Mouse (Mus musculus): ENCODE measurements around the gene Commd4. TPM values are rescaled to one million over a fixed set of nuclear protein-coding genes. Genes with fewer than 3 reads are reported as not detected.

Gene Commd4
- polyA plus RNA-seq, 1 experiment: 48.8 TPM

DNA sequence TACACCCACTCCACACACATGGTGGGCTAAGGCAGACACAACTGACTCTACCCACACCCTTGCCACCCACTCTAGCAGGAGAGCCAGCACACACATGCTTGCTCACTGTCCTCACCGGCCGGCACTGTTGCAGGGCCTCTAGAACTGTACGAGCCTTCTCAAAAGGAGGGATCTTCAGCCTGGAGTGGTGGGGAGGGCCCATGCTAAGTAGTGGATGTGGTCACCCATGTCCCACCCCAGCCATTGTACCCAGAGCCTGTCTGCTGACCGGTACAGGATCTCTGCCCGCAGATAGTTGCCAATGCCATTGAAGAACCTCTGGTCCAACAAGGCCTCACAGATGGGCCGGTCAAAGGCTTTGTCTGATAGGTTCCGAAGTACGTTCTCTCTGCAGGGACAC lies 13.3 kb downstream of the Commd4 start:
- H3K36me3 ChIP-seq (replicated peaks; ENCODE audit: low read length): peaks cover 61% of the 10 kb centered on the region
- no peaks in the 10 kb centered on the region for H3K9me3 ChIP-seq
- no peak overlapping the region for H3K4me3 ChIP-seq (replicated peaks)
- peaks cover 32% of the 10 kb centered on the region for H3K4me1 ChIP-seq
- no peaks in the 10 kb centered on the region for H3K27me3 ChIP-seq (replicated peaks)
- no peak for TF ChIP-seq GATA1 (IDR thresholded peaks at IDR 0.05; ENCODE audit: borderline replicate concordance, low read length)
- TF ChIP-seq FLI1 (IDR thresholded peaks at IDR 0.05; ENCODE audit: low read length): no peak

DNA sequence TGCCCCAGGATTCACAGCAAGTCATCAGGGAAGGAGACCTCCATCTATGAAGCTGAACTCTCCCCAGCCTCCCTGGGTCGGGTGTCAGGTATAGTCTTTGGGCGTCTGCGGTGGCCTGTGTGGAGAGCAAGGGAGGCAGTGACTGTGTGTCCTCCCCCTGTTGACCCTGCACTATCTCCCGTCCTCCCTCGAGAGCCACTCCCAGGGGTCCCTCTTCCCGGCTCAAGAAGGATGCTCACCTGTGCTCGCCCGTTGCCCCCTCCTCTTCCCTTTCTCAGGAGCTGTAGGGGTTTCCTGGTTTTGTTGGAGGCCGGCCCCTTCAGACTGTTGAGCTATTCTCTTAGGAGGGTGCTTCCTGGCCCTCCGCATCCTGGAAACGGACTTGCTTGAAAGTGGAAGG lies 14.9 kb downstream of the Commd4 start:
- no peak overlapping the region for H3K4me3 ChIP-seq (replicated peaks)
- no peaks in the 10 kb centered on the region for H3K9me3 ChIP-seq
- H3K4me1 ChIP-seq: peaks cover 22% of the 10 kb centered on the region
- TF ChIP-seq FLI1 (IDR thresholded peaks at IDR 0.05; ENCODE audit: low read length) (no peak), GATA1 (IDR thresholded peaks at IDR 0.05; ENCODE audit: borderline replicate concordance, low read length) (no peak)
- no peaks in the 10 kb centered on the region for H3K27me3 ChIP-seq (replicated peaks)
- peaks cover 77% of the 10 kb centered on the region for H3K36me3 ChIP-seq (replicated peaks; ENCODE audit: low read length)

DNA sequence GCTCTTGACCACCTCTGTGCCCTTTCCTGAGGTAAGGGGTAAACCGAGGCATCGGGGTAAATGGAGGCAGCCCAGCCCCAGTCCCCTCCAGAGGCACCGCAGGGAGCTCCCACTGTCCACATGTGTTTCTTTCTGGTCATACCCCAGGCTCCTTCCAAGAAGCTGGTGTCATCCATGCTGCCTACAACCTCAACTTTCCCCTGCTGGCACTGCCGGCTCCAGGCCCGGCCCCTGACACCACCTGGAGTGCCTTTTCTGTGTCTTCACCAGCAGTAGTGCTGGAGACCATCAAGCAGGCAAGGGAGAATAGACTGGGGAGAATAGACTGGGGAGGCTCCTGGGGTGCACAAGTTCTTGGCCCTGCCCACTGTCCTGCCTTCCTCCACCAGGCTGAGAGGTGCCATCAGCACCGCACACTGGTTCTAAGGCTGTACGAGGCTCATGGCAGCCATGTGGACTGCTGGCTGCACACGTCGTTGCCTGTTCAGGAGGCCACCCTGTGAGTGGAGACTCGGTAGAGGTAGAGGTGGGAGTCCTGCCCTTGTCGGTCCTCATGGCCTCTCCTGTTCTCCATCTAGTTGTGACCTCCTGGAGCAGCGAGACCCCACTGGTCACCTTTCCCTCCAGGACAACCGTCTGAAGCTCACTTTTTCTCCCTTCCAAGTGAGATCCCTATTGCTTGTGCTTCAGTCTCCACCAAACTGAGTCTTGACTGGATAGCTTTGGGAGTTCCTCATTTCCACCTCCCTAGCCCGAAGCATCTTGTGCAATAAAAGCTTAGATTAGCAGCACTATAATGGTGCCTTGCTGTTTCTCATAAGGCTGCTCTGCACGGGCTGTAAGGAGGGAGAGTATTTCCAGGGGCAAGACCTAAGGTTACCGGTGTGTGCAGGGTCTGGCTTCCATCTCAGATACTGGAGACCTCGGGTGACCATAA lies 16.4 kb downstream of the Commd4 start:
- no peak for TF ChIP-seq FLI1 (IDR thresholded peaks at IDR 0.05; ENCODE audit: low read length)
- TF ChIP-seq GATA1 (IDR thresholded peaks at IDR 0.05; ENCODE audit: borderline replicate concordance, low read length): no peak
- peaks cover 7% of the 10 kb centered on the region for H3K4me1 ChIP-seq
- H3K27me3 ChIP-seq (replicated peaks): no peaks in the 10 kb centered on the region
- H3K9me3 ChIP-seq: no peaks in the 10 kb centered on the region
- H3K36me3 ChIP-seq (replicated peaks; ENCODE audit: low read length): peaks cover 93% of the 10 kb centered on the region
- H3K4me3 ChIP-seq (replicated peaks): peak overlapping the region; percentile 8

DNA sequence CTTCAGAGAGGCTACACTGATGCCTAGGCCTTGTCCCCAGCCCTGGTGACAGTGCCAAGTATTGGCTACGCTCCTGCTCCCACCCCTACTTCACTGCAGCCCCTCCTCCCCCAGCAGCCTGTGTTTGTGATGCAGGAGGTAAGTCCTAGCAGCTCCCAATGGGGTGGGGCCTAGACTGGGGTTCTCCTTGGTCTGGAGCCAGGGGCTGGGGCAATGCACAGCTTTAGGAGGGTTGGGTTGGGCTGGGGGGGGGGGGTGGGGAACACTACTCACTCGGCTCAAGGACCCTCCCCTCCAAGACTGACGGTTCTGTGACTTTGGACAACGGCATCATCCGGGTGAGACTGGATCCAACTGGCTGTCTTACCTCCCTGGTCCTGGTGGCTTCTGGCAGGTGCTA lies 18.6 kb downstream of the Commd4 start:
- TF ChIP-seq FLI1 (IDR thresholded peaks at IDR 0.05; ENCODE audit: low read length) (no peak), GATA1 (IDR thresholded peaks at IDR 0.05; ENCODE audit: borderline replicate concordance, low read length) (no peak)
- no peaks in the 10 kb centered on the region for H3K27me3 ChIP-seq (replicated peaks)
- peaks cover 99% of the 10 kb centered on the region for H3K36me3 ChIP-seq (replicated peaks; ENCODE audit: low read length)
- H3K9me3 ChIP-seq: no peaks in the 10 kb centered on the region
- H3K4me1 ChIP-seq: peaks cover 3% of the 10 kb centered on the region; the same call in 1 of the 2 replicates
- H3K4me3 ChIP-seq (replicated peaks): no peak overlapping the region

DNA sequence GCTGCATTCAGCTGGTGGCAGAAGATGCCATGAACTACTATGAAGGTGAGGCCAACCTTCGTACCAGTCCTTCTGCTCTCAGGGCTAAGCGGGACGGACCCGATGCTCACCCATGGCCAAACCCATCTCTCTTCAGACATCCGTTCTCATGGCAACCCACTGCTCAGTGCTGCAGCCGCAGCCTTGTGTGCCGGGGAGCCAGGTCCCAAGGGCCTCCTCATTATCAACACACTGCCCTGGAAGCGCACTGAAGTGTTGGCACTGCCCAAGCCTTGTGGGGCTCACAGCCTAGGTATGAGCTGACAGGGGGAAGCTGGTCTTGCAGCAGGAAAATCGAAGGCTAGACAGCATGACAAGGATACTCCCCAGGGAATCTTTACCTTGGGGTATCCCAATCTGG lies 19.0 kb downstream of the Commd4 start:
- no peak for TF ChIP-seq FLI1 (IDR thresholded peaks at IDR 0.05; ENCODE audit: low read length)
- TF ChIP-seq GATA1 (IDR thresholded peaks at IDR 0.05; ENCODE audit: borderline replicate concordance, low read length): no peak
- H3K4me1 ChIP-seq: peaks cover 3% of the 10 kb centered on the region; the same call in 1 of the 2 replicates
- H3K36me3 ChIP-seq (replicated peaks; ENCODE audit: low read length): peaks cover 99% of the 10 kb centered on the region
- no peaks in the 10 kb centered on the region for H3K27me3 ChIP-seq (replicated peaks)
- H3K9me3 ChIP-seq: no peaks in the 10 kb centered on the region
- H3K4me3 ChIP-seq (replicated peaks): no peak overlapping the region

DNA sequence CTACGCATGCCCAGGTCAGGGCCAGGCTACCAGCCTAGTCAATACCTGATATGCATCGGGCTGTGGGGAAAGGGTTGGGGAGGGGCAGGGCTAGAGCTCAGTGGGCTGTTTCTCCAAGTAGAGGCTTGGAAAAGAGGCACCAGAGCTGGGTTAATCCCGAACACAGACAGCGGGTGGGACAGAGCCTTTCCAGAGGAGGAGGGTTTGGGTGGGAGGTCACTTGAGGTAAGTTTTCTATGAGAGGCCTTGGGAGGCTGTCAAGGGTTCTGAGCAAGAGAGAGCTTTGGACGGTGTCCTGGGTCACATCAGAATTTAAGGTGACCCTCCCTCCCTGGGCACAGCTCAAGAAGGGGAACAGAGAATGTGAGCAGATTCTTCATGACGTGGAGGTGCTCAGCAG lies 19.6 kb downstream of the Commd4 start:
- peaks cover 98% of the 10 kb centered on the region for H3K36me3 ChIP-seq (replicated peaks; ENCODE audit: low read length)
- H3K4me1 ChIP-seq: peaks cover 3% of the 10 kb centered on the region; the same call in 1 of the 2 replicates
- no peaks in the 10 kb centered on the region for H3K27me3 ChIP-seq (replicated peaks)
- H3K9me3 ChIP-seq: no peaks in the 10 kb centered on the region
- H3K4me3 ChIP-seq (replicated peaks): no peak overlapping the region
- TF ChIP-seq FLI1 (IDR thresholded peaks at IDR 0.05; ENCODE audit: low read length) (no peak), GATA1 (IDR thresholded peaks at IDR 0.05; ENCODE audit: borderline replicate concordance, low read length) (no peak)

DNA sequence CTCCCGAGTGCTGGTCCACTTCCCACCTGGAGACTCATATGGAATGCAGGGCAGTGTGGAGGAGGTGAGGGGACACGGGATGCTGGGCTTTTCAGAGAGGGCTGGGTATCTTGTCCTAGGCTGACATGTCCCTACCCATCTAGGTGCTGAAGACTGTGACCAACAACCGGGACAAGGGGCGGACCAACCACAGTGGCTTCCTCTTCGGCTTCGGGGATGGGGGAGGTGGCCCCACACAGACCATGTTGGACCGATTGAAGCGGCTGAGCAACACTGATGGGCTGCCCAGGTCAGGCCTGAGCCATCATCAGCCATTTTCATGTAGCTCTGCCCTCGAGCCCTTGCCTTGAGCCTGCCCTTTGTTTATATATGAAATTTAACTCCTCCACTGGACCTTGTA lies 20.4 kb downstream of the Commd4 start:
- no peaks in the 10 kb centered on the region for H3K9me3 ChIP-seq
- peaks cover 98% of the 10 kb centered on the region for H3K36me3 ChIP-seq (replicated peaks; ENCODE audit: low read length)
- TF ChIP-seq FLI1 (IDR thresholded peaks at IDR 0.05; ENCODE audit: low read length) (no peak), GATA1 (IDR thresholded peaks at IDR 0.05; ENCODE audit: borderline replicate concordance, low read length) (no peak)

DNA sequence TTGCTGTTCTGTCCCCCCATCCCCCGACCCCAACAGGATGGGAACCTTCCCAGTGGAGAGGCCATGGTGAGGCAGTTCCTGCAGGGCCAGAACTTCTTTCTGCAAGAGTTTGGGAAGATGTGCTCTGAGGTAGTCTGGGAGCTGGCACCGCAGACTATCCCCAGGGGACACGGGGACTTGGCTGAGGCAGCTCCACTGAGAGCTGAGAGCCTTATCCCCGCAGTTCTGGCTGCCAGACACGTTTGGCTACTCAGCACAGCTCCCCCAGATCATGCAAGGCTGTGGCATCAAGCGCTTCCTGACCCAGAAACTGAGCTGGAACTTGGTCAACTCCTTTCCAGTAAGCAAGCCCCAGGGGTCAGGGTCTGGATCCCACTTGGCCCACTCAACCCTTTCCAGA lies 20.9 kb downstream of the Commd4 start:
- TF ChIP-seq GATA1 (IDR thresholded peaks at IDR 0.05; ENCODE audit: borderline replicate concordance, low read length) (no peak), FLI1 (IDR thresholded peaks at IDR 0.05; ENCODE audit: low read length) (no peak)
- Histone ChIP-seq H3K36me3 (replicated peaks; ENCODE audit: low read length) (peaks cover 96% of the 10 kb centered on the region), H3K27me3 (replicated peaks) (no peaks in the 10 kb centered on the region), H3K4me3 (replicated peaks) (no peak overlapping the region), H3K4me1 (peaks cover 3% of the 10 kb centered on the region; the same call in 1 of the 2 replicates), H3K9me3 (no peaks in the 10 kb centered on the region)

More for the DNA sequence above, 20.4 kb downstream of the Commd4 start:
- Histone ChIP-seq H3K4me3 (replicated peaks) (no peak overlapping the region), H3K27me3 (replicated peaks) (no peaks in the 10 kb centered on the region), H3K4me1 (peaks cover 3% of the 10 kb centered on the region; the same call in 1 of the 2 replicates)

DNA sequence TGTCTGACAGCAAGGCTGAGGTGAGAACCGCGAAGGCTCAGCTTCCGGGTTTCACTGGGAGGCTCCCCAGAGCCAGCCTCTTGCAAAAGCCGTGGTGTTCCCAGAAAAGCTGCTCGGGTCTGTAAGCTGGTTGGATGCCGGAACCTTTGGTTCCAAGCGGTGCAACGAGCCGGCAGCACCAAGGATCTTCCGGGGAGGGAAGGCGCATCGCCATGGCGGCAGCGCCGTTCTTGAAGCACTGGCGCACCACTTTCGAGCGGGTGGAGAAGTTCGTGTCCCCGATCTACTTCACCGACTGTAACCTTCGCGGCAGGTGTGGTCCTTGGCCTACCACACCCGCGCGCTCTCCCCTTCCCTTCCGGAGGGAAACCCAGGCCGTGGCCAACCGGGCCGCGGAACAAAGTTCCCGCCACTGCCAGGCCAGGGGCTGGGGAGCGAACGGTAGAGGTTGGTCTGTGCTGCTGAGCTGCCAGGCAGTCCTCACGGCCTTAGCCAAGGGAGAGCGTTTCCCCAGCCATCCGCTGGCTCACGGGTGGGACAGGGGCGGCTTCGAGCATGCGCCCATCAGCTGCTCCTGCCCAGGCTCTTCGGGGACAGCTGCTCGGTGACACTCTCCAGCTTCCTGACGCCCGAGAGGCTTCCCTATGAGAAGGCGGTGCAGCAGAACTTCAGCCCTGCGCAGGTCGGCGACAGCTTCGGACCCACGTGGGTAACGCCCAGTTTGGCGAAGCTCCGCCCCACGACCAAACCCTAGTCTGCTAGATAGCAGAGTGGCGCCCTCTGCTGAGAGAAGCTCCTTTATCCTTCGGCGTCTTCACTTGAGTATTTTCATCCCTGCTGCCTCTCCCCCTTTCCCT lies 27.3 kb downstream of the Commd4 start, which contains the start of gene Man2c1:
Gene Man2c1, plus strand, starts transcription at position 114 of the 857 bp plus-strand sequence.
- Histone ChIP-seq H3K4me1 (peaks cover 15% of the 10 kb centered on the region), H3K36me3 (replicated peaks; ENCODE audit: low read length) (peaks cover 66% of the 10 kb centered on the region), H3K27me3 (replicated peaks) (no peaks in the 10 kb centered on the region), H3K9me3 (no peaks in the 10 kb centered on the region), H3K4me3 (replicated peaks) (peak within 1 kb of the TSS; percentile 99)
- TF ChIP-seq GATA1 (IDR thresholded peaks at IDR 0.05; ENCODE audit: borderline replicate concordance, low read length) (no peak), FLI1 (IDR thresholded peaks at IDR 0.05; ENCODE audit: low read length) (no peak)

All from megakaryocyte, embryonic 14.5 days (primary cell).